Mouse (Mus musculus) R1 (cell line): ENCODE measurements around the gene Gna14.

Experiments
- DNase-seq: peaks from one replicate; pipeline ENCODE4 v3.0.0-alpha.2; 2018; ENCODE audit warnings: low read depth, low spot score

The Gna14 gene

DNA sequence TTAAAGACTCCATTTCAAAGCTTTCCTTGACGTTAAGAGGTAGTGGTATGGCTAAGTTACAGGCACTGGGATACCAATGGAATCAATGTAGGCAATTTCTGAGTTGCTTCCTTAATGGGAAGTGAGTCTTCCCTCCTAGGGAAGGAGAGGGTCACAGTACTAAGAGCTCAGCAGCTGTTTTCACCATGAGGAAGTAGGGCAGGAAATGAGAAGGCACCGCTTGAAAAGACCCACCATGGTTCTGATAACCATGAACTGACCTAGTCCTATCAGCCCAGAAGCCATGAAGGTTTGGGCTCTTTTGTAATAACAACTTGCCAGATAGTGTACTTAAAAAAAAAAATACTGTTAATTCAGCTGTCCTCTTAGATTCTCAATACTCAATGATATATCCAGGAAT, 20.6 kb downstream of the Gna14 start:
- no peak for DNase-seq

GRCm38 (mm10) chr19:16457127-16457526, 21.6 kb downstream of the Gna14 start:
- no peak for DNase-seq

GRCm38 (mm10) chr19:16459317-16459716, 23.8 kb downstream of the Gna14 start:
- DNase-seq: peak; percentile 67

- DNase-seq: peak; percentile 64
These were observed 24.7 kb downstream of the Gna14 start for GRCm38 (mm10) chr19:16460292-16460691.

DNA sequence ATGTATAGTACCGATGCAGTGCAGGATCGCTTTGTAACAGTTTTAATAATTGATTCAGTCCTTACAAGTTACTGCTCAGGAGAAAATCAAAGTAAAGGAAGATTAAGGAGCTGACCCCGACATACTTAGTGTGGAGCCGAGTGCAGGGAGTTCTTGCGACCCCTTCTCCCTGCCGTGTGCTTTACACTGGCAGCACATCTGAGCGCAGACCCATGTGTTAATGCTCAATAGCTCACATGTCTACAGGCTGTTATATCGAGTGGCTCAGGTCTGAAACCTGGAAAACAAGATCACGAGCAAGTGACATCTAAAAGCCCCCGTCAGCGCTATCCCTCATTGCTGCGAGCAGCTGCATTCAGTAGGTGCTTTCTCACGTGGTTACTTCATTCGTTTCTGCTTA, 25.3 kb downstream of the Gna14 start:
- no peak for DNase-seq

GRCm38 (mm10) chr19:16462461-16462860, 26.9 kb downstream of the Gna14 start:
- DNase-seq: no peak

DNA sequence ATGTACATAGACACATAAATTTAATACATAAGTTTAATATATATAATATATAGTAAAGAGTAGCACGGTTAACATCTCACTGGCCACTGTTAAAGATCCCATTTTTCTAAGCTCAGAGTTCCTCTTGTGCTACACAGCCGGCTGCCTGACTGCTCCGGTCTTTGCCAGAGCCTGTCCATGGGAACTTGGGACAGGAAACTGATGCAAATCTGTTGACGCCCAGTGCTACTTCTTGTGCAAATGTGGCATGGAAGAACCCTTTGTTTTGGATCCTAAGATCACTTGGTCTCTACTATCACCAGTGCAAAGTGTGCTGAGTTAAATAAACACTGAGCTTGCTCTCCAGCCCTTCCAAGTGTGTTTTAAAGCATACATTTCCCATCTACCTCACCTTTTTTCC, 29.2 kb downstream of the Gna14 start:
- peak; percentile 81 for DNase-seq

DNA sequence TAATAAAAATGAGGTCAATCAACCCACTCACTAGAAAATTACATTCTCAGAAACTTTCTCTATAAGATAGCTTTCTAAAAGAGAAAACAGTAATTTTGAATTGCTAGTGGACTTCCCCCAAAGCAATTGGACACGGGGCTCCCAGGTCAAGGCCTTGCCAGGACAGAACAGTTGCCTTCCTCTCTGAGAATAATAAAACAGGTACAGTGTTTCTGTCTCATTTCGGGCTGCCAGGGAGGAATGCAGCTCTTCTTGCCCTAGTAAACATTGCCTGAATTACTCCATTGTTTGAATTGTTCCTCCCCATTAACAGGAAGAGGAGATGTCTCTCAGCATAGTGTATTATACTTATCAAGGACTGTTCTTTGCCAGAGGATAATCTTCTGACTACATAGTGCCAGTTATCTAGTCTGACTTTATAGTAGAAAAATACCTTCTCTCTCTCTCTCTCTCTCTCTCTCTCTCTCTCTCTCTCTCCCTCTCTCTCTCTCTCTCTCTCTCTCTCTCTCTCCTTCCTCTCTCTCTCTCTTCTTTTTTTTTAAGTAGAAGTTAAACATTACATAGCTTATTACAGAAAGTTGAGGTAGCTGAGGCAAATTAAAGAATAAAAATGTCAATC, 33.3 kb downstream of the Gna14 start:
- no peak for DNase-seq

DNA sequence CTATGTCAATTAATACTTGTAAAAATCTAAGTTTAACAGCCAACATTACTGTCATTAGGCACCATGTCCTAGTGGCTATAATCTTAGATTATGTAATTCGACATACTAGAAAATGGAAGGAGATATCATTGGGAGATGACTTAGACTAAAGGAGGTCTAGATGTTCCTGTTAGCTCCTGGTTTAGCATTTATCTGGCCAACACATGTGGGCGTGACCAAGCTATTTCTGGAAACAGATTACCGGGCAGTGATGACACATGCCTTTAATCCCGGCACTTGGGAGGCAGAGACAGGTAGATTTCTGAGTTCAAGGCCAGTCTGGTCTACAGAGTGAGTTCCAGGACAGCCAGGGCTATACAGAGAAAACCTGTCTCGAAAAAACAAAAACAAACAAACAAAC, 37.1 kb downstream of the Gna14 start:
- DNase-seq: no peak

DNA sequence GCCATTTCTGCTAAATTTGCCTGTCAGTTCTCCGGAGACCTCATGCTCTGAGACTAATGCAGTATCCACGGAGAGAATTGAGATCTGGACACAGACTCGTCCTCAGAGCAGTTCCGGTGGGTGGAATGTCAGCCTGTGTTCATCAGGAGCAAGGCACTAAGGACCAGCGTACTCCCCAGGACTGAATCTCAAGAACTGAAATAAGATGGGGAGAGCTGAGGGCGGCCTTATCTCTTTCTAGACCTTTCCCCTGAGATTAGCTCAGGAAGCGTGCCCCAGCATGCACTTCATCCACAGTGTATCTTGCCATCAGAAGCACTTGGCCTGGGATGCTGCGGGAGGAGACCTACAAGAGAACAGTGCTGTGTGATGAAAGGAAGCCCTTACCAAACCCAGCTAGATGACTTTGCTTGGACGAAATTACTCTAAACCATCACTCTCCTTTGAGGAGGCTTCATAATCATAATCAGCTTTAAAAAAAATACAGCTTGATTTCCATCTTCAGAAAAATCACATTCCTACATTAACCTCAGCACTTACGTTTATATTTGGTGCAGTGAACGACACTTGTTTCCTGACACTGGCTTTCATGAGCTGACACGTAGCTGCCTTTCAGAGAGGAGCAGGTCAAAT, 41.9 kb downstream of the Gna14 start:
- DNase-seq: no peak

GRCm38 (mm10) chr19:16478186-16478607, 42.6 kb downstream of the Gna14 start:
- DNase-seq: no peak

DNA sequence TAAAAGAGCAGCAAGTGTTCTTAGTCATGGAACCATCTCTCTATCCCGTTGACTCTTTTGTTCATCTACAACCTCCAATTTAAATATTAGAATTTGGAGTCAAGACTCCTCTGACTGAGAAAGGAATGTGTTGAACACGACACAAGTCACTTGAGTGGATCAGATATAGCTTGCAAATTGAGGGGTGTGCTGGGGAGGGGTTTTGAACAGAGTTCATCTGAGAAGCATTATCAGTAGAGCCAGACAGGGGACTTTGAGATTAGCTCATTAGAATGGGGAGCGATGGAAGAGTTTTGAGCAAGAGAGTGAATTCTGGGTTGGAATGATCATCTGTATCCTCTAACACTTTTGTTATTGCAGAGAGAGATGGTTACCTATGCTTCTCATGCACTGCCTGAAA, 46.5 kb downstream of the Gna14 start:
- DNase-seq: no peak

DNA sequence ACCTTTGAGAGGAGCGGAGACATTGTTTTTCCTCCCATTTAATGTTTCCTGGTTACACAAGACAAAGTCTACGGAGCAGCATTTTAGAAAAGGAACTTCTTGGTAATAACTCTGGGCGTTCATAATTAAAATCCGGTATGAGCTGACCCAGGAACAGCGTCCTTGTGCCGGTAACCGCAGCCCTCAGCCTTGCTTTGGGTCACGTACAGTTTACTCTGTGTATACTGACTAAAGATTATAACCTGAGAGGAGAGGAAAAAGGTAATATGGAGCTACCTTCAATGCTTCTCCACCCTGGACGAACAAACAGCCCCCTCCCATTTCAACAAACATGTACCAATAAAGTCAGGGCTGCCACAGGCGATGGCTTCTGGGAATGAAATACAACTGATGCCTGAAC, 48.7 kb downstream of the Gna14 start:
- no peak for DNase-seq

DNA sequence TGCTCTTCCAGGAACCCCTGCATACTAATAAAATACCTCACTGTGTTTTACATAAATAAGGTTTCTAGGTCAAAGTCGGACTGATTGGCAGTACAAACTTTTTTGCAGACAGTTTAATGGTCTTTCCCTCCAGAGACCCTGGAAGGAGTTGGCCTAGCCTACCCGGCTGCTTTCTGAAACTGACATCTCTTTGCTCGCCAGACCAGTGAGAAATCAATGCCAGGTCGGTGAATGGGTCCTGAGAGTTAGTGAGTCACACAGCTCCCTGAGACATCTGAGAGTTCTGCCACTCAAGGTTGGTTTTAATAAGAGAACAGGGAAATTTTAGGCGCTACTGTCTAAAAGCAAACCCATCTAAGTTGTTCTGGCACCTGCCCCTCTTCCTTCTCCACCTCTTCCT, 49.1 kb downstream of the Gna14 start:
- no peak for DNase-seq

- peak; percentile 8 for DNase-seq
These were observed 55.2 kb downstream of the Gna14 start for GRCm38 (mm10) chr19:16490756-16491155.

GRCm38 (mm10) chr19:16491497-16491896, 55.9 kb downstream of the Gna14 start:
- peak; percentile 94 for DNase-seq

DNA sequence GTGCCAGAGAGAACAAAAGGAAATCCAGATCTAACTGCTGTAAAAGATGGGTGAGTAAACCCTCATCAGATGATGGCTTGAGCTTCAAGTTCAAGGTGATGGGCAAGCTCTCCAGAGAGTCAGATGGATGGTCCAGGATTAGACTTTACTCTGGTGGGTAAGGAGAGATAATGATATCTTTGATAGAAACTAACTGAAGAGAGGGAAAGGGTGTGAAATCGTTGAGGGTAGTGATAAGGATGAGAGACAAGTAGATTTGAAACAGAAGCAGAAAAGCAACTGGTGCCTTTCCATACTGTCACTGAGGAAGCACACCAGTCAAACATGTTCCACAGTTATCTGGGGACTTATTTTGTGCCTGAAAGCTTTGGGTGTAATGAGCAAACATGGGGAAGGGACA, 56.9 kb downstream of the Gna14 start:
- no peak for DNase-seq

DNA sequence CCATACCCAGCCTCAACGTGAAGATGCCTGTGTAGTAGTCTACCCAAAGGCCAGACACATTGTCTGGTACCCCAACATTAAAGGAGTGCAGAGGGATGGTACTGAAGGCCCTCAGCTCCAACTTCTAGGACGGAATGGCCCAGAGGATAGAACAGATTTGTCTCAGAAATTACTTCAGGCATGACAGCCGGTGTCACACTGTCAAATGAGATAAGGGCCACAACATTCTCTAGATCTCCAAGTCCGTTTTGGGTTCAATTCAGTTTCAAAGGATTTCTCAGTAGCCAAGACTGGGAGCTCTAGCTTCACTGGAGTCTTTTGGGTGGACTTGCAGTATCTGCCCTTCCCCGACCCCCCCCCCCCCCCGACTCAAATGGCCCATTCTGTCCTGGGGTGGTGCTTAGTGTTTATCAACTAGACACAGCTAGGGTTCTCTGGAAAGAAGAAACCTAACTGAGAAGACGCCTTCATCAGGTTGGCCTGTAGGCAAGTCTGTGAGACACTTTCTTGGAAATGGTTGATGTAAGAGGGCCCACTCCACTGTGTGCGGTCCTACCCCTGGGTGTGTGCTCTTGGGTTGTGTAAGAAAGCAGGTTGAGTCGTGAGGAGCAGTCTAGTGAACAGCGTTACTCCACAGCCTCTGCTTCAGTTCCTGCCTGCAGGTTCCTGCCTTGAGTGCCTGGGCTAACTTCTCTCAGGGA, 59.4 kb downstream of the Gna14 start:
- no peak for DNase-seq

- DNase-seq: no peak
These were observed 60.5 kb downstream of the Gna14 start for GRCm38 (mm10) chr19:16496016-16496415.

- no peak for DNase-seq
These were observed 66.5 kb downstream of the Gna14 start for GRCm38 (mm10) chr19:16502054-16502453.

DNA sequence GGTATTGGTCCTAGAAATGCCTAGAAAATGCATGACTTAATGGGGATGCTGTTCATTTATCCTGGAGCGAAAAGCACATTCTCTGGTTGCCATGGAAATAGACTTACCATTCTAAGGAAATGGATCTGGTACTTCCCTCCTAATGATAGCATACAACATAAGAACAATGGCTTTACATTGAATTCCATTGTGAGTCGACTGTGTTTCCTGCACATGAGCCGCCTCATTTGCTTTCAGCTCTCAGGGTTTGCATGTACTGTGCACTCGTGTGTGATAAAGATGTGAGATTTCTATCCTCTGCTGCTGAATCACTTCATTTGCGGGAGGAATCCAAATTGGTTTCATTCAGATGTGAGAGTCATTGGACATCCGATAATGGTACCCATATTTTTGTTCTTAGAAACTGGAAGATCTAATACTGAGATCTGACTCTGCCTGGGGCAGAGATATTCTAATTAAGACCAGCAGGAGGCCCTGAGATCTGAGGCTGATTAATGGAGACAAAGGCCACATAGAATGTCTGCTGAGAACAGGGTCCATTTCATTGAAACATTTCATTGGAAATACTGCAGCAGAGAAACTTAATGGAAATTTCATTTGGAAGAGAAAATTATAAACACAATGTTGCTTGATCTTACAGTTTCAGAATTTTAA, 71.3 kb downstream of the Gna14 start:
- DNase-seq: peak; percentile 18

DNA sequence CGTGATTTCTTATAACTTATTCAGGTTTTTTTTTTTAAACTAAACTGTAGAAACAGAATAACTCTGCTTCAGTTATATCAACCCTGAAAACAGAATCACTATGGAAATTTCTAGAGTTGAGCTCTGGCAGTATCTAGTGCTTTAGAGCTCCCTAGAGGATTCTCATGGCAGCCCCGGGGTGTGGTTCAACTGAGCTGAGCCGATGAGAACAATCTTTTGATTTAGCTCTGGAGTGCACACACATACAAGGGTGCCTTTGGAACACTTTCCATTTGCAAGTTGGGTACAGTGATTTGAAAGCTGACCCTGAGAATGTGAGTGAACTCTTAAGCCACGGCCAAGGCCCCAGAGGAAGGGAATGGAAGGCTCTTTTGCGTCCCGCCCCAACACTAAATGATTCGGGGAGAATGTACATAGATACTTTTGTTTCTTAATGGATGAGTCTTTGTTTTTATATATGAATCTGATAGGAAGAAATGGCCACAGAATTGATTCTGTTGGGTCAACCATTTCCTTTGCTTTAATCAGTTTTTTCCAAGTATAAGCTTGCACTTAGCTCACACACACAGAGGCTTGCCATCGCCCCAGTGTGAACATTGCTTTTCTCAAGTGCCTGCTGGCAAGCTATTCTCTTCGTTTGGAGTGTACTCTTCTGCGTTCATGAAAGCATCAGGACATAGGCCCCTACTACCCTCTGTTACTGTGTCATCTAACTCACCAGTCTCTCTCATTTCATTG, 75.0 kb downstream of the Gna14 start:
- no peak for DNase-seq
